Mouse (Mus musculus): ENCODE data around the gene Olfr1143. TPM values are rescaled to one million over a fixed set of nuclear protein-coding genes. Genes with fewer than 3 reads are reported as not detected.

The Olfr1143 gene
- total RNA-seq (2021), result not detected
- long read RNA-seq, experiment 1, result 0 reads
- long read RNA-seq, experiment 2, result 0 reads

GRCm38 (mm10) chr2:87800292-87800691 is at the start of gene Olfr1143:
Olfr1143 (plus strand) TSS chr2:87800592.
- no peak for DNase-seq (ENCODE audit: low spot score in 2 of 2)

GRCm38 (mm10) chr2:87753891-87754290 is 46.5 kb upstream of the Olfr1143 start, which contains the start of gene Olfr1141:
Olfr1141 (minus strand) TSS chr2:87753991.
- no peak for DNase-seq (ENCODE audit: low spot score in 2 of 2)

GRCm38 (mm10) chr2:87776143-87776542 is 24.2 kb upstream of the Olfr1143 start:
- no peak for DNase-seq (ENCODE audit: low spot score in 2 of 2)

DNA sequence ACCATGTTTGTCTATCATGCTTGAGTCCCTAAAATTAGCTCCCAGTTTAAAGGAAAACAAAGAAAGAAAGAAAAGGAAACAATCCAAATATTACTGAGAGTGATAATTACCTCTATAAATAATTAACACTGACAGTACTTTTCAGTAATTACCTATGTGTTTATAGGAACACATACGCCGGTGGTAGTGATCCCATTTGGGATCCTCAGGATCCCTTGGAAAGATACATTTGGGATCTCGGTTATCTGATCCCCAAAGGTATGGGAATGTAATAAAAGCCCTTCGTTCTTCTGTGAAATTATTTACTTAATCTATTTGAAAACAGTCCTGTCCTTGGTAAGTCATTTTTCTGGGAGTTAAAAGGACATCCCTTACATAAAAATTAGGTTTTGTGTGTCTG is 21.2 kb upstream of the Olfr1143 start, which contains the start of gene Olfr152:
Gene Olfr152, plus strand, starts transcription at position 301 of the 400 bp plus-strand sequence.
- DNase-seq (ENCODE audit: low spot score in 2 of 2), result no peak

DNA sequence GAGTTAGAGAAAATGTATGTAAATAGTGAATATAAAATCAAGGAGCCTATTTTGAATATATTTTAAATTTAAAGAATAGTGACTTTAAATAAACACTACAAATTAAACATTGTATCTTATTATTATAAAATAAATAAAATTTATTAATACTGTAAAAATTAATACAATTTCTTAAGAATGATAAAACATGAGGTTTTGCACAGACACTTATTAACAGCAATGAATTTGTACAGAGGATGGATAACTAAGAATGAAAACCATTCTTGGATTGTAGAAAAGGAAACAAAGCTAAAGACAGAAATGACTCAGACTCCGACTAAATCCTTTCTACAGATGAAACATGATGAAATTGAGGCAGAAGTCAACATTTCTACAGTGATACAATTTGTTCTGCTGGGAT is 9.1 kb downstream of the Olfr1143 start, which contains the start of gene Olfr1145:
Gene Olfr1145, plus strand, starts transcription at position 301 of the 400 bp plus-strand sequence.
- DNase-seq (ENCODE audit: low spot score in 2 of 2), result no peak

- DNase-seq (ENCODE audit: low spot score in 2 of 2), result no peak
Observed at GRCm38 (mm10) chr2:87830233-87830632, 29.8 kb downstream of the Olfr1143 start, which contains the start of gene Olfr1148. Olfr1148 (plus strand) TSS chr2:87830533.

- DNase-seq (ENCODE audit: low spot score in 2 of 2), result no peak
Observed at GRCm38 (mm10) chr2:87843693-87844092, 43.3 kb downstream of the Olfr1143 start, which contains the start of gene Olfr1150-ps1. Olfr1150-ps1 (plus strand) TSS chr2:87843993.

Other genes starting within 250 kb of the Olfr1143 start
- gene Olfr1129, start 226.7 kb upstream of the Olfr1143 start, total RNA-seq (2021), result not detected
- not detected for gene Olfr1130, start 194.4 kb upstream of the Olfr1143 start, total RNA-seq (2021)
- gene Olfr1131, start 173.5 kb upstream of the Olfr1143 start, total RNA-seq (2021), result not detected
- gene Olfr1132, start 163.1 kb upstream of the Olfr1143 start, total RNA-seq (2021), result not detected
- gene Olfr1133, start 153.2 kb upstream of the Olfr1143 start, total RNA-seq (2021), result not detected
- not detected for gene Olfr1134, start 142.1 kb upstream of the Olfr1143 start, total RNA-seq (2021)
- gene Olfr1135, start 126.9 kb upstream of the Olfr1143 start, total RNA-seq (2021), result not detected
- not detected for gene Olfr1136, start 106.6 kb upstream of the Olfr1143 start, total RNA-seq (2021)
- gene Olfr1137, start 87.4 kb upstream of the Olfr1143 start, total RNA-seq (2021), result not detected
- not detected for gene Olfr1138, start 60.6 kb upstream of the Olfr1143 start, total RNA-seq (2021)
- gene Olfr1140, start 56.8 kb upstream of the Olfr1143 start, total RNA-seq (2021), result not detected
- not detected for gene Olfr1141, start 46.6 kb upstream of the Olfr1143 start, total RNA-seq (2021)
- not detected for gene Olfr152, start 21.1 kb upstream of the Olfr1143 start, total RNA-seq (2021)
- gene Olfr1145, start 9.2 kb downstream of the Olfr1143 start, total RNA-seq (2021), result not detected
- gene Olfr1148, start 29.9 kb downstream of the Olfr1143 start, total RNA-seq (2021), result not detected
- not detected for gene Olfr1150-ps1, start 43.4 kb downstream of the Olfr1143 start, total RNA-seq (2021)
- not detected for gene Olfr1151, start 55.3 kb downstream of the Olfr1143 start, total RNA-seq (2021)
- not detected for gene Olfr1152, start 65.9 kb downstream of the Olfr1143 start, total RNA-seq (2021)
- gene Olfr1153, start 94.4 kb downstream of the Olfr1143 start, total RNA-seq (2021), result not detected
- not detected for gene Olfr1154, start 104.6 kb downstream of the Olfr1143 start, total RNA-seq (2021)
- gene Olfr1155, start 144.5 kb downstream of the Olfr1143 start, total RNA-seq (2021), result not detected
- not detected for gene Olfr1156, start 152.5 kb downstream of the Olfr1143 start, total RNA-seq (2021)
- gene Olfr1157, start 167.7 kb downstream of the Olfr1143 start, total RNA-seq (2021), result not detected
- gene Olfr74, start 174.1 kb downstream of the Olfr1143 start, total RNA-seq (2021), result not detected
- not detected for gene Olfr1158, start 189.5 kb downstream of the Olfr1143 start, total RNA-seq (2021)
- not detected for gene Olfr1160, start 207.7 kb downstream of the Olfr1143 start, total RNA-seq (2021)
- gene Olfr1161, start 222.2 kb downstream of the Olfr1143 start, total RNA-seq (2021), result not detected
- gene Olfr73, start 237.1 kb downstream of the Olfr1143 start, total RNA-seq (2021), result not detected

Data from left cerebral cortex, adult 18-20 months (tissue).